Comparison of ENCODE assay signal across 21 mouse cellular contexts in genomic region chr2:75491150-75491549, GRCm38 (mm10).
"Had no signal": no experiment of that assay in that cellular context is flagged by ENCODE, and none has a peak within 500 bp of the region (broad histone marks: within the 10 kb centered on the region; RNA-seq: fewer than 3 reads in every experiment).

No protein-coding gene starts in this region.

- H3K4me3 ChIP-seq: heart, embryonic 10.5 days; heart, embryonic 12.5 days; hindbrain, embryonic 13.5 days; hindbrain, embryonic 15.5 days; layer of hippocampus, adult 2 months; left cerebral cortex, adult 2 months; limb, embryonic 12.5 days; liver, embryonic 13.5 days; liver, embryonic 15.5 days had no signal

- H3K9me3 ChIP-seq: heart, embryonic 10.5 days; heart, embryonic 12.5 days; hindbrain, embryonic 13.5 days; hindbrain, embryonic 15.5 days; liver, embryonic 13.5 days; liver, embryonic 15.5 days had no signal

- H3K36me3 ChIP-seq: heart, embryonic 10.5 days; heart, embryonic 12.5 days; hindbrain, embryonic 13.5 days; hindbrain, embryonic 15.5 days; limb, embryonic 12.5 days; liver, embryonic 13.5 days; liver, embryonic 15.5 days had no signal

- H3K27ac ChIP-seq: heart, embryonic 10.5 days; hindbrain, embryonic 15.5 days; hindbrain, postnatal 0 days; layer of hippocampus, adult 2 months; left cerebral cortex, adult 2 months; liver, embryonic 13.5 days; liver, embryonic 15.5 days had no signal

- H3K4me2 ChIP-seq: heart, embryonic 12.5 days; hindbrain, embryonic 13.5 days; hindbrain, embryonic 15.5 days; limb, embryonic 12.5 days; liver, embryonic 11.5 days; liver, embryonic 13.5 days; liver, embryonic 15.5 days had no signal

- DNase-seq: gastrocnemius, postnatal 14 days; gastrocnemius, postnatal 36 days; heart, adult 18-20 months; heart, postnatal 10 days; kidney, adult 18-20 months; kidney, adult 8-10 months; kidney, postnatal 10 days; kidney, postnatal 25 days; kidney, postnatal 4 days; liver; liver, embryonic 13.5 days had no signal

- H3K27me3 ChIP-seq: heart, embryonic 12.5 days; hindbrain, embryonic 13.5 days; hindbrain, embryonic 15.5 days; liver, embryonic 13.5 days; liver, embryonic 15.5 days had no signal

- H3K9ac ChIP-seq: heart, embryonic 12.5 days; hindbrain, embryonic 13.5 days; hindbrain, embryonic 15.5 days; limb, embryonic 12.5 days; liver, embryonic 13.5 days; liver, embryonic 15.5 days had no signal

- H3K4me1 ChIP-seq: hindbrain, embryonic 15.5 days; liver, embryonic 13.5 days; liver, embryonic 15.5 days had no signal
